Mouse (Mus musculus) embryonic facial prominence, embryonic 13.5 days (tissue): ENCODE data around the gene Mgat1. TPM values are rescaled to one million over a fixed set of nuclear protein-coding genes. Genes with fewer than 3 reads are reported as not detected.
"Not testable (repeated sequence)": the region's sequence is repeated elsewhere in the genome, so short reads cannot be mapped to it uniquely, and the experiment has no call there.

Source experiments
- ATAC-seq: fragments of 200-750 bp; cut with Nextera tagmentation; 2 replicates; pipeline ENCODE4 v1.8.0; 2017; ENCODE audit warnings: low read depth; ENCODE audit not compliant: insufficient number of reproducible peaks, insufficient read depth, low FRiP score, low TSS enrichment
- H3K27ac ChIP-seq: fragments of 300-500 bp; sonication (generic); 2 replicates; pipeline ENCODE4 v1.5.1; 2015; ENCODE audit warnings: moderate library complexity, mild to moderate bottlenecking, inconsistent platforms
- H3K27me3 ChIP-seq: fragments of 300-500 bp; sonication (generic); 2 replicates; pipeline ENCODE4 v1.6.1; 2015; ENCODE audit warnings: mild to moderate bottlenecking, inconsistent platforms
- H3K36me3 ChIP-seq: fragments of 300-500 bp; sonication (generic); 2 replicates; pipeline ENCODE4 v1.6.1; 2015; ENCODE audit warnings: mild to moderate bottlenecking, inconsistent platforms
- H3K4me1 ChIP-seq: fragments of 300-500 bp; sonication (generic); 2 replicates; pipeline ENCODE4 v1.6.1; 2015; ENCODE audit warnings: inconsistent platforms
- H3K4me2 ChIP-seq: fragments of 300-500 bp; sonication (generic); 2 replicates; pipeline ENCODE4 v1.6.1; 2015; ENCODE audit warnings: moderate library complexity, mild to moderate bottlenecking, inconsistent platforms
- H3K4me3 ChIP-seq: fragments of 300-500 bp; sonication (generic); 2 replicates; pipeline ENCODE4 v1.5.1; 2015; ENCODE audit warnings: mild to moderate bottlenecking, inconsistent platforms
- H3K9ac ChIP-seq: fragments of 300-500 bp; sonication (generic); 2 replicates; pipeline ENCODE4 v1.6.1; 2015; ENCODE audit warnings: mild to moderate bottlenecking, inconsistent platforms
- H3K9me3 ChIP-seq: fragments of 300-500 bp; sonication (generic); 2 replicates; pipeline ENCODE4 v1.6.1; 2016; ENCODE audit warnings: inconsistent platforms
- WGBS: fragments of 180-500 bp; shearing (Covaris S2); methylation state at CpG from one replicate; pipeline ENCODE4 v1.1.7; 2015; ENCODE audit warnings: mixed read lengths; 5-methylcytosine and 5-hydroxymethylcytosine counted together
- polyA plus RNA-seq: library from polyadenylated mRNA; unstranded; fragments of >200 nt; fragmentation: Nextera tagmentation; extraction: Ambion mirVana; gene quantifications from 2 replicates; pipeline ENCODE4 v1.2.1, GENCODE M21; 2015

Mgat1 gene
- 53.5 and 56.7 TPM in 2 replicates for polyA plus RNA-seq

GRCm38 (mm10) chr11:49243727-49244594 is at the start of gene Mgat1:
Gene Mgat1, plus strand, starts transcription at chr11:49244191.
- Histone ChIP-seq H3K4me3 (peak within 1 kb of the TSS; percentile 53), H3K36me3 (no peaks in the 10 kb centered on the region), H3K9me3 (no peaks in the 10 kb centered on the region), H3K4me2 (peak within 1 kb of the TSS; percentile 62), H3K27me3 (no peaks in the 10 kb centered on the region), H3K27ac (peak within 1 kb of the TSS; percentile 97), H3K4me1 (peaks cover 19% of the 10 kb centered on the region), H3K9ac (peak within 1 kb of the TSS; percentile 70)
- WGBS: under 1% methylated on average over 60 of the region's 60 CpGs
- ATAC-seq: peak; percentile 95

GRCm38 (mm10) chr11:49194771-49195170 is 49.2 kb upstream of the Mgat1 start:
- WGBS: 87% methylated on average over 9 of the region's 9 CpGs

GRCm38 (mm10) chr11:49195819-49196322 is 48.1 kb upstream of the Mgat1 start:
- no peak for ATAC-seq
- H3K36me3 ChIP-seq: no peaks in the 10 kb centered on the region
- H3K9me3 ChIP-seq: no peaks in the 10 kb centered on the region
- H3K4me3 ChIP-seq: no peak overlapping the region
- no peaks in the 10 kb centered on the region for H3K4me1 ChIP-seq
- H3K9ac ChIP-seq: no peak overlapping the region
- no peak overlapping the region for H3K27ac ChIP-seq
- no peak overlapping the region for H3K4me2 ChIP-seq
- no peaks in the 10 kb centered on the region for H3K27me3 ChIP-seq
- 95% methylated on average over 7 of the region's 7 CpGs for WGBS

More at GRCm38 (mm10) chr11:49194771-49195170, 49.2 kb upstream of the Mgat1 start:
- not testable (repeated sequence) for H3K4me3 ChIP-seq, H3K27ac ChIP-seq, H3K4me2 ChIP-seq, H3K27me3 ChIP-seq, H3K4me1 ChIP-seq, H3K9me3 ChIP-seq, ATAC-seq, H3K9ac ChIP-seq, H3K36me3 ChIP-seq

DNA sequence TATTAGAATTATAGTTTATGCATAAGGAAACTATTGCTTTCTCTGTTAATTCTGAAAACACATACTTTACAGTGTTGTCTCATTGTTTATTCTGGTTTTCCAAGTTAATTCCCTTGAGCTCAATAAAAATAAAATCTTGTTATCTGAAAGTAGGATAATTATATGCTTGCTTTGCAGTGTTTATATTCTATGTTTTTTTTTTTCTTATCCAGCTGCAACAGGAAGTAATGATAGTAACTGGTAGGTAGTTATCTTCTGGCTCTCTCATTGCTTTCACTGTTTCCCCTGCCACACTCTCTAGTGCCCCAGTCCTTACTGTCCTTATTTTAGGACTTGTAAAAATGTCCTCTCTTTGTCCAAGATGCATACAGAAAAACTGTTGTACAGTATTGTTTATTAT is 43.3 kb upstream of the Mgat1 start:
- H3K36me3 ChIP-seq: no peaks in the 10 kb centered on the region
- H3K27me3 ChIP-seq: no peaks in the 10 kb centered on the region
- no peak overlapping the region for H3K9ac ChIP-seq
- H3K4me1 ChIP-seq: peaks cover 11% of the 10 kb centered on the region
- H3K27ac ChIP-seq: no peak overlapping the region
- H3K4me3 ChIP-seq: no peak overlapping the region
- no peak overlapping the region for H3K4me2 ChIP-seq
- no peak for ATAC-seq
- no peaks in the 10 kb centered on the region for H3K9me3 ChIP-seq

- no peak for ATAC-seq
- H3K9ac ChIP-seq: no peak overlapping the region
- no peaks in the 10 kb centered on the region for H3K9me3 ChIP-seq
- no peaks in the 10 kb centered on the region for H3K36me3 ChIP-seq
- peaks cover 11% of the 10 kb centered on the region for H3K4me1 ChIP-seq
- H3K27ac ChIP-seq: no peak overlapping the region
- H3K4me3 ChIP-seq: no peak overlapping the region
- H3K4me2 ChIP-seq: no peak overlapping the region
- no peaks in the 10 kb centered on the region for H3K27me3 ChIP-seq
These were observed 42.8 kb upstream of the Mgat1 start for GRCm38 (mm10) chr11:49201142-49201541.

- Histone ChIP-seq H3K4me2 (peak overlapping the region; percentile 83), H3K9me3 (no peaks in the 10 kb centered on the region), H3K4me1 (peaks cover 11% of the 10 kb centered on the region), H3K9ac (peak overlapping the region; percentile 99), H3K27me3 (no peaks in the 10 kb centered on the region), H3K27ac (peak overlapping the region; percentile 99; the same call in 1 of the 2 replicates), H3K4me3 (peak overlapping the region; percentile 92), H3K36me3 (peaks cover 8% of the 10 kb centered on the region)
- ATAC-seq: no peak
- WGBS: 49% methylated on average over 2 of the region's 2 CpGs
These were observed 41.9 kb upstream of the Mgat1 start for GRCm38 (mm10) chr11:49202071-49202470.

GRCm38 (mm10) chr11:49202523-49203061 is 41.4 kb upstream of the Mgat1 start:
- Histone ChIP-seq H3K9me3 (no peaks in the 10 kb centered on the region), H3K4me3 (peak overlapping the region; percentile 92), H3K27me3 (no peaks in the 10 kb centered on the region), H3K36me3 (peaks cover 11% of the 10 kb centered on the region), H3K4me2 (peak overlapping the region; percentile 83), H3K9ac (peak overlapping the region; percentile 99), H3K27ac (peak overlapping the region; percentile 99), H3K4me1 (peaks cover 11% of the 10 kb centered on the region)
- ATAC-seq: no peak
- WGBS: 1% methylated on average over 10 of the region's 10 CpGs

- Histone ChIP-seq H3K4me3 (peak within 1 kb of the TSS; percentile 92), H3K4me2 (peak within 1 kb of the TSS; percentile 83), H3K27me3 (no peaks in the 10 kb centered on the region), H3K4me1 (peaks cover 11% of the 10 kb centered on the region), H3K9ac (peak within 1 kb of the TSS; percentile 99), H3K36me3 (peaks cover 12% of the 10 kb centered on the region), H3K27ac (peak within 1 kb of the TSS; percentile 99), H3K9me3 (no peaks in the 10 kb centered on the region)
- 0% methylated on average over 47 of the region's 47 CpGs for WGBS
- peak; percentile 89 for ATAC-seq
These were observed 40.7 kb upstream of the Mgat1 start, which contains the start of gene Zfp62 for GRCm38 (mm10) chr11:49203129-49203768. Gene Zfp62, plus strand, starts transcription at chr11:49203292.

GRCm38 (mm10) chr11:49203771-49204497 is 40.1 kb upstream of the Mgat1 start:
- Histone ChIP-seq H3K36me3 (peaks cover 12% of the 10 kb centered on the region), H3K4me2 (peak overlapping the region; percentile 83), H3K27ac (peak overlapping the region; percentile 99), H3K4me3 (peak overlapping the region; percentile 92), H3K9me3 (no peaks in the 10 kb centered on the region), H3K4me1 (peaks cover 11% of the 10 kb centered on the region), H3K27me3 (no peaks in the 10 kb centered on the region), H3K9ac (peak overlapping the region; percentile 99)
- WGBS: under 1% methylated on average over 24 of the region's 24 CpGs
- ATAC-seq: peak; percentile 57; the same call in 1 of the 2 replicates

GRCm38 (mm10) chr11:49205080-49205590 is 38.9 kb upstream of the Mgat1 start:
- Histone ChIP-seq H3K9me3 (no peaks in the 10 kb centered on the region), H3K27ac (no peak overlapping the region), H3K4me3 (0 out of 2 replicates have a peak overlapping the region, but pooled peaks have one; percentile 9), H3K27me3 (no peaks in the 10 kb centered on the region), H3K36me3 (peaks cover 12% of the 10 kb centered on the region), H3K4me2 (peak overlapping the region; percentile 83), H3K9ac (no peak overlapping the region), H3K4me1 (peaks cover 11% of the 10 kb centered on the region)
- ATAC-seq: no peak
- 78% methylated on average over 6 of the region's 6 CpGs for WGBS

- peaks cover 6% of the 10 kb centered on the region for H3K4me1 ChIP-seq
- H3K27ac ChIP-seq: no peak overlapping the region
- no peak overlapping the region for H3K4me2 ChIP-seq
- no peak overlapping the region for H3K4me3 ChIP-seq
- 100% methylated on average over 1 of the region's 1 CpGs for WGBS
- H3K9me3 ChIP-seq: no peaks in the 10 kb centered on the region
- H3K27me3 ChIP-seq: no peaks in the 10 kb centered on the region
- H3K9ac ChIP-seq: no peak overlapping the region
- no peak for ATAC-seq
- H3K36me3 ChIP-seq: peaks cover 12% of the 10 kb centered on the region
These were observed 36.5 kb upstream of the Mgat1 start for GRCm38 (mm10) chr11:49207495-49207894.
